Mouse (Mus musculus): ENCODE measurements around the gene Uchl1.

DNA sequence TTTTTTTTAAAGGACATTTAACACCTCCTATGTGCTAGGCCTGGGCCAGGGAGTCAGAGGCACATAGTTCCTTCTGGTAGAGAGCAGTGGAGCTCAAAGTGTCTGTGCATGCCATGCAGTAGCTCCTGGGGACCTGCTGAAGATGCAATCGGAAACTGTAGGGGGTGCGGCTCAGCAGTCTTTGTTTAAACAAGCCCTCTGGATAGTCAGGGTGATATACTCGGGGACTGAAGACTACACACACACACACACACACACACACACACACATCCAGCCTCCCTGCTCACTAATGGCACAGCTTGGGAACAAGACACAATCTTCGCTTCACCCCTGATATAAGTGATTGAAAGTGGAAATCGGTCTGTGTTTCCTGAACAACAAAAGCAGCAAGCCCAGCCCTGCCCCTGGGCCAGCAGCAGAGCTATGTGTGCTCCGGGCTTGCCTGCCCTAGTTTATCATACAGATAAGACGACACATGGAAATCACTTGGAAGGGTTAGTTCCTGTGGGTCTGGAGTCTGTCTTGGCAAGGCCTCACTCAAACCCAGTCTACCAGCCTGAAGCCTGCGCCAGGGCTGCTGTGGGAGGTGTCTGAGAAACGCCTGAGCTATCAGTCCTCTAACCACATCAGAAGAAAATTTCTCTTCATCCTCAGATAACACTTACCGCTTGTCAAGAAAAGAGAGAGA, 27.6 kb downstream of the Uchl1 start:
- no peak for TF ChIP-seq CTCF (IDR thresholded peaks at IDR 0.05; ENCODE audit: extremely low read depth, insufficient read depth, low read length)
- no peak for TF ChIP-seq POLR2A (IDR thresholded peaks at IDR 0.05; ENCODE audit: extremely low read depth, insufficient read depth, low read length)

Measured in cortical plate, adult 2 months (tissue).